Mouse (Mus musculus): ENCODE measurements around the gene Parp4. TPM values are rescaled to one million over a fixed set of nuclear protein-coding genes. Genes with fewer than 3 reads are reported as not detected.

Gene Parp4
- total RNA-seq, 2 experiments from 2014 or later, result 11.2 to 71.7 TPM

GRCm38 (mm10) chr14:56605136-56605535 is 29.7 kb downstream of the Parp4 start:
- no peak for ATAC-seq (ENCODE audit: poor library complexity, severe bottlenecking)

GRCm38 (mm10) chr14:56613212-56613611 is 37.8 kb downstream of the Parp4 start:
- no peak for ATAC-seq (ENCODE audit: poor library complexity, severe bottlenecking)

- no peak for ATAC-seq (ENCODE audit: poor library complexity, severe bottlenecking)
Observed at GRCm38 (mm10) chr14:56617470-56617869, 42.1 kb downstream of the Parp4 start.

- ATAC-seq (ENCODE audit: poor library complexity, severe bottlenecking), result no peak
Observed at GRCm38 (mm10) chr14:56620425-56620824, 45.0 kb downstream of the Parp4 start.

GRCm38 (mm10) chr14:56626202-56626601 is 50.8 kb downstream of the Parp4 start:
- no peak for ATAC-seq (ENCODE audit: poor library complexity, severe bottlenecking)

- ATAC-seq (ENCODE audit: poor library complexity, severe bottlenecking), result no peak
Observed at GRCm38 (mm10) chr14:56628336-56628735, 52.9 kb downstream of the Parp4 start.

GRCm38 (mm10) chr14:56631109-56631508 is 55.7 kb downstream of the Parp4 start:
- no peak for ATAC-seq (ENCODE audit: poor library complexity, severe bottlenecking)

GRCm38 (mm10) chr14:56647206-56647605 is 71.8 kb downstream of the Parp4 start:
- no peak for ATAC-seq (ENCODE audit: poor library complexity, severe bottlenecking)

GRCm38 (mm10) chr14:56649448-56649847 is 74.0 kb downstream of the Parp4 start:
- ATAC-seq (ENCODE audit: poor library complexity, severe bottlenecking), result no peak

- no peak for ATAC-seq (ENCODE audit: poor library complexity, severe bottlenecking)
Observed at GRCm38 (mm10) chr14:56665651-56666050, 90.2 kb downstream of the Parp4 start.

- no peak for ATAC-seq (ENCODE audit: poor library complexity, severe bottlenecking)
Observed at GRCm38 (mm10) chr14:56666909-56667308, 91.5 kb downstream of the Parp4 start.

GRCm38 (mm10) chr14:56667969-56668802 is 92.8 kb downstream of the Parp4 start, which contains the start of gene Mphosph8:
Mphosph8 (plus strand) TSS chr14:56668248.
- peak; percentile 99 for ATAC-seq (ENCODE audit: poor library complexity, severe bottlenecking)

GRCm38 (mm10) chr14:56669046-56669620 is 93.7 kb downstream of the Parp4 start:
- ATAC-seq (ENCODE audit: poor library complexity, severe bottlenecking), result no peak

GRCm38 (mm10) chr14:56685426-56685825 is 110.0 kb downstream of the Parp4 start:
- ATAC-seq (ENCODE audit: poor library complexity, severe bottlenecking), result no peak

GRCm38 (mm10) chr14:56689116-56689515 is 113.7 kb downstream of the Parp4 start:
- no peak for ATAC-seq (ENCODE audit: poor library complexity, severe bottlenecking)

GRCm38 (mm10) chr14:56689766-56690165 is 114.3 kb downstream of the Parp4 start:
- no peak for ATAC-seq (ENCODE audit: poor library complexity, severe bottlenecking)

- ATAC-seq (ENCODE audit: poor library complexity, severe bottlenecking), result no peak
Observed at GRCm38 (mm10) chr14:56695495-56695894, 120.1 kb downstream of the Parp4 start.

GRCm38 (mm10) chr14:56697836-56698235 is 122.4 kb downstream of the Parp4 start:
- ATAC-seq (ENCODE audit: poor library complexity, severe bottlenecking), result no peak

GRCm38 (mm10) chr14:56702644-56703043 is 127.2 kb downstream of the Parp4 start:
- ATAC-seq (ENCODE audit: poor library complexity, severe bottlenecking), result no peak

- no peak for ATAC-seq (ENCODE audit: poor library complexity, severe bottlenecking)
Observed at GRCm38 (mm10) chr14:56705687-56706086, 130.3 kb downstream of the Parp4 start.

Data from megakaryocyte, adult 5-6 weeks (primary cell).